Mouse (Mus musculus) E14TG2a.4 (cell line): ENCODE measurements around the gene Cobl.

Source experiments
- CTCF ChIP-seq: conservative IDR thresholded peaks from 2 replicates; pipeline ENCODE4 v1.5.1; 2014; ENCODE audit warnings: low read length
- NANOG ChIP-seq: IDR thresholded peaks from 2 replicates; pipeline ENCODE4 v1.6.1; 2014; ENCODE audit warnings: borderline replicate concordance, low read length, mixed read lengths
- POU5F1 ChIP-seq: IDR thresholded peaks from 2 replicates; pipeline ENCODE4 v1.6.1; 2014; ENCODE audit warnings: low read length, borderline replicate concordance

DNA sequence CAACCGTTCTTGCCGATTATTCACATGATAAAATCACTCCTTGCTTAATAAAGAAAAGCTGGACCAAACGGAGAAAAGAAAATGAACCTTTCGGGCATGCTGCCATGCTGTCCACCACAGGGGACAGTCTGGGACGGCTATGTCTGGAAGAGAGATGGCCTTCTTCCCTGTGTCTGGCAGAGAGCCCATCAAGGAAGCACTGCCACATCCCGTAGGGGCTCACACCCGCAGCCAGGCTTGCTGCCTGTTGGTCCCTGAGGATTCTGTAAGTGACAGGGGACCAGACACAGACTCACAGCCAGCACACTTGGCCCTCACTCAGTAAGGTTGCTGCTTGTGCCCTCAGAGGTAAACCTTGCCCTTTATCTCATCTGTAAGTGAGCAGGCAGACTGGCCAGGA, 235.3 kb downstream of the Cobl start:
- TF ChIP-seq CTCF (no peak), NANOG (no peak), POU5F1 (no peak)
